Mouse (Mus musculus) ES-E14 (cell line): ENCODE measurements around the gene Stk16. TPM values are rescaled to one million over a fixed set of nuclear protein-coding genes. Genes with fewer than 3 reads are reported as not detected.
"Not testable (repeated sequence)": the region's sequence is repeated elsewhere in the genome, so short reads cannot be mapped to it uniquely, and the experiment has no call there.

Experiments used
- DNase-seq: peaks from one replicate; pipeline ENCODE4 v3.0.0-alpha.2; 2013; ENCODE audit warnings: low read depth, low spot score
- H3K27ac ChIP-seq: 2 replicates; pipeline ENCODE4 v1.5.1; 2012; ENCODE audit warnings: low read depth, mild to moderate bottlenecking, low read length, moderate library complexity, mixed read lengths; ENCODE audit not compliant: poor library complexity, insufficient read depth, severe bottlenecking
- H3K36me3 ChIP-seq: 2 replicates; pipeline ENCODE4 v1.6.1; 2012; ENCODE audit warnings: mild to moderate bottlenecking, low read length, moderate library complexity, mixed read lengths; ENCODE audit not compliant: control insufficient read depth, poor library complexity, insufficient read depth, severe bottlenecking
- H3K4me1 ChIP-seq, 2 experiments: fragments of 150-350 bp in 1 of 2; sonication (generic) in 1 of 2; 2 replicates each; pipeline ENCODE4 v1.6.1; 2012; ENCODE audit warnings: low read length in 2 of 2, mild to moderate bottlenecking in 1 of 2, mixed read lengths in 1 of 2; ENCODE audit not compliant: control insufficient read depth in 2 of 2, insufficient read depth in 2 of 2, poor library complexity in 1 of 2
- H3K4me3 ChIP-seq, 2 experiments: fragments of 150-350 bp in 1 of 2; sonication (generic) in 1 of 2; 2 replicates each; pipeline ENCODE4 v1.5.1; 2012; ENCODE audit warnings: low read length in 2 of 2, low read depth in 1 of 2, mild to moderate bottlenecking in 1 of 2, mixed read lengths in 1 of 2; ENCODE audit not compliant: insufficient read depth in 1 of 2, poor library complexity in 1 of 2, severe bottlenecking in 1 of 2
- H3K9ac ChIP-seq: 2 replicates; pipeline ENCODE4 v1.6.1; 2012; ENCODE audit warnings: low read depth, mild to moderate bottlenecking, low read length, mixed read lengths; ENCODE audit not compliant: poor library complexity, insufficient read depth, severe bottlenecking
- H3K9me3 ChIP-seq: fragments of 150-350 bp; sonication (generic); 2 replicates; pipeline ENCODE4 v1.6.1; 2012; ENCODE audit warnings: low read depth, mild to moderate bottlenecking, low read length; ENCODE audit not compliant: control insufficient read depth, insufficient read depth
- CHD2 ChIP-seq: IDR thresholded peaks from 2 replicates; pipeline ENCODE4 v1.6.1; 2014; ENCODE audit warnings: mild to moderate bottlenecking, low read depth, low read length, inconsistent platforms
- HCFC1 ChIP-seq: IDR thresholded peaks from 2 replicates; pipeline ENCODE4 v1.6.1; 2012; ENCODE audit warnings: low read length, inconsistent platforms, borderline replicate concordance; ENCODE audit not compliant: insufficient read depth
- MAFK ChIP-seq: IDR thresholded peaks from 2 replicates; pipeline ENCODE4 v1.6.1; 2014; ENCODE audit warnings: mild to moderate bottlenecking, low read depth, low read length, inconsistent platforms; ENCODE audit not compliant: insufficient read depth
- ZC3H11A ChIP-seq: IDR thresholded peaks from 2 replicates; pipeline ENCODE4 v1.6.1; 2012; ENCODE audit warnings: low read depth, mild to moderate bottlenecking, inconsistent platforms, low read length, borderline replicate concordance
- ZNF384 ChIP-seq: IDR thresholded peaks from 2 replicates; pipeline ENCODE4 v1.6.1; 2012; ENCODE audit warnings: low read depth, low read length, inconsistent platforms
- in situ Hi-C, 2 experiments: fragments of 600-800 bp; cut with MboI; formaldehyde crosslinking; loops; one replicate each; pipeline ENCODE4 v1.15.1; 2025; ENCODE audit warnings: low sequenced_read_pairs in 2 of 2, inconsistent platforms in 1 of 2; ENCODE audit not compliant: unreplicated experiment in 2 of 2
- total RNA-seq: library from RNA; depleted of rRNA; stranded (reverse); fragments of 300-350 nt; gene quantifications from 2 replicates; pipeline ENCODE4 v1.2.3, GENCODE M21; 2012

Gene Stk16
- total RNA-seq, 1 experiment = 63.6 TPM

- DNase-seq = no peak
- no peak for TF ChIP-seq ZC3H11A
- no peak for TF ChIP-seq MAFK
- TF ChIP-seq CHD2 = no peak
- TF ChIP-seq HCFC1 = no peak
- no peak for TF ChIP-seq ZNF384
- in situ Hi-C loops = no loop called here
Observed at GRCm38 (mm10) chr1:75229158-75229557, 18.5 kb downstream of the Stk16 start.

GRCm38 (mm10) chr1:75230335-75230994 lies 19.8 kb downstream of the Stk16 start:
- Histone ChIP-seq H3K4me3 (no peak overlapping the region), H3K36me3 (no peaks in the 10 kb centered on the region), H3K4me1 (peaks cover 2 to 23% of the 10 kb centered on the region in 2 experiments), H3K9ac (no peak overlapping the region), H3K9me3 (no peaks in the 10 kb centered on the region), H3K27ac (no peak overlapping the region)
- no peak for DNase-seq
- in situ Hi-C loops = no loop called here
- TF ChIP-seq HCFC1 = no peak
- no peak for TF ChIP-seq ZNF384
- TF ChIP-seq ZC3H11A = no peak

More at GRCm38 (mm10) chr1:75229158-75229557, 18.5 kb downstream of the Stk16 start:
- no peak overlapping the region for H3K27ac ChIP-seq
- peaks cover 0 to 25% of the 10 kb centered on the region in 2 experiments; a peak in 3 of 4 replicates for H3K4me1 ChIP-seq
- H3K4me3 ChIP-seq = no peak overlapping the region
- H3K9me3 ChIP-seq = no peaks in the 10 kb centered on the region
- H3K36me3 ChIP-seq = no peaks in the 10 kb centered on the region
- no peak overlapping the region for H3K9ac ChIP-seq

- H3K4me3 ChIP-seq = no peak overlapping the region
- in situ Hi-C loops = no loop called here
- H3K36me3 ChIP-seq = no peaks in the 10 kb centered on the region
- TF ChIP-seq CHD2 = no peak
- TF ChIP-seq HCFC1 = no peak
- no peak for TF ChIP-seq ZC3H11A
- no peak for TF ChIP-seq MAFK
- no peak for TF ChIP-seq ZNF384
- H3K27ac ChIP-seq = no peak overlapping the region
- H3K4me1 ChIP-seq = peaks cover 2 to 16% of the 10 kb centered on the region in 2 experiments
- no peak overlapping the region for H3K9ac ChIP-seq
- no peak for DNase-seq
- H3K9me3 ChIP-seq = no peaks in the 10 kb centered on the region
Observed at GRCm38 (mm10) chr1:75231224-75231623, 20.6 kb downstream of the Stk16 start.

GRCm38 (mm10) chr1:75231664-75232152 lies 21.1 kb downstream of the Stk16 start, which contains the start of gene A630095N17Rik:
Gene A630095N17Rik (minus strand): TSS chr1:75232102.
- Histone ChIP-seq H3K27ac (no peak within 1 kb of the TSS), H3K36me3 (no peaks in the 10 kb centered on the region), H3K9me3 (no peaks in the 10 kb centered on the region), H3K4me1 (peaks cover 2 to 13% of the 10 kb centered on the region in 2 experiments), H3K4me3 (no peak within 1 kb of the TSS), H3K9ac (no peak within 1 kb of the TSS)
- TF ChIP-seq CHD2 (no peak), ZC3H11A (no peak), ZNF384 (no peak), MAFK (no peak), HCFC1 (no peak)
- in situ Hi-C loops = no loop called here
- DNase-seq = no peak

- H3K36me3 ChIP-seq, H3K4me1 ChIP-seq, H3K9ac ChIP-seq, H3K27ac ChIP-seq, H3K4me3 ChIP-seq, DNase-seq, H3K9me3 ChIP-seq, in situ Hi-C loops: not testable (repeated sequence)
Observed at GRCm38 (mm10) chr1:75232489-75232888, 21.9 kb downstream of the Stk16 start.
